Mouse (Mus musculus) kidney, embryonic 14.5 days (tissue): ENCODE results near the gene Sprr2k. TPM values are rescaled to one million over a fixed set of nuclear protein-coding genes. Genes with fewer than 3 reads are reported as not detected.

ENCODE experiments used
- ATAC-seq: fragments of 200-750 bp; cut with Nextera tagmentation; 2 replicates; pipeline ENCODE4 v1.8.0; 2017; ENCODE audit warnings: moderate number of reproducible peaks, mild to moderate bottlenecking, moderate TSS enrichment, moderate library complexity; ENCODE audit not compliant: low FRiP score, low TSS enrichment
- H3K27ac ChIP-seq: fragments of 300-500 bp; sonication (generic); 2 replicates; pipeline ENCODE4 v1.5.1; 2014; ENCODE audit warnings: low read depth, mild to moderate bottlenecking, low read length, moderate library complexity, mixed read lengths
- H3K27me3 ChIP-seq: fragments of 300-500 bp; sonication (generic); 2 replicates; pipeline ENCODE4 v1.6.1; 2014; ENCODE audit warnings: mild to moderate bottlenecking, low read length; ENCODE audit not compliant: control insufficient read depth, insufficient read depth
- H3K36me3 ChIP-seq: fragments of 300-500 bp; sonication (generic); 2 replicates; pipeline ENCODE4 v1.6.1; 2014; ENCODE audit warnings: low read length, mixed read lengths; ENCODE audit not compliant: control insufficient read depth, insufficient read depth
- H3K4me1 ChIP-seq: fragments of 300-500 bp; sonication (generic); 2 replicates; pipeline ENCODE4 v1.6.1; 2014; ENCODE audit warnings: low read length, mixed read lengths; ENCODE audit not compliant: control insufficient read depth, insufficient read depth
- H3K4me2 ChIP-seq: fragments of 300-500 bp; sonication (generic); replicated peaks from 2 replicates; pipeline ENCODE4 v1.6.1; 2014; ENCODE audit warnings: low read depth, mild to moderate bottlenecking, low read length
- H3K4me3 ChIP-seq: fragments of 300-500 bp; sonication (generic); 2 replicates; pipeline ENCODE4 v1.5.1; 2014; ENCODE audit warnings: mild to moderate bottlenecking, low read length
- H3K9ac ChIP-seq: fragments of 300-500 bp; sonication (generic); 2 replicates; pipeline ENCODE4 v1.6.1; 2014; ENCODE audit warnings: low read depth, mild to moderate bottlenecking, low read length, moderate library complexity
- H3K9me3 ChIP-seq: fragments of 300-500 bp; sonication (generic); 2 replicates; pipeline ENCODE4 v1.6.1; 2016; ENCODE audit warnings: low read length; ENCODE audit not compliant: control insufficient read depth
- WGBS: fragments of 180-500 bp; shearing (Covaris S2); extraction: QIAGEN DNeasy Blood & Tissue Kit; methylation state at CpG from one replicate; pipeline ENCODE4 v1.1.7; 2014; 5-methylcytosine and 5-hydroxymethylcytosine counted together
- polyA plus RNA-seq: library from polyadenylated mRNA; unstranded; fragments of >200 nt; fragmentation: Nextera tagmentation; extraction: Ambion mirVana; gene quantifications from 2 replicates; pipeline ENCODE4 v1.2.1, GENCODE M21; 2014

Gene Sprr2k
- not detected in 2 replicates for polyA plus RNA-seq

GRCm38 (mm10) chr3:92432282-92432681, at the start of gene Sprr2k:
Gene Sprr2k, plus strand, starts transcription at chr3:92432582.
- no peak for ATAC-seq
- no peak within 1 kb of the TSS for H3K9ac ChIP-seq
- no peaks in the 10 kb centered on the region for H3K4me1 ChIP-seq
- WGBS, result 89% methylated on average over 2 of the region's 2 CpGs
- H3K9me3 ChIP-seq, result no peaks in the 10 kb centered on the region
- no peaks in the 10 kb centered on the region for H3K36me3 ChIP-seq
- H3K27me3 ChIP-seq, result no peaks in the 10 kb centered on the region
- no peak within 1 kb of the TSS for H3K4me3 ChIP-seq
- H3K4me2 ChIP-seq, result no peak within 1 kb of the TSS
- H3K27ac ChIP-seq, result no peak within 1 kb of the TSS

DNA sequence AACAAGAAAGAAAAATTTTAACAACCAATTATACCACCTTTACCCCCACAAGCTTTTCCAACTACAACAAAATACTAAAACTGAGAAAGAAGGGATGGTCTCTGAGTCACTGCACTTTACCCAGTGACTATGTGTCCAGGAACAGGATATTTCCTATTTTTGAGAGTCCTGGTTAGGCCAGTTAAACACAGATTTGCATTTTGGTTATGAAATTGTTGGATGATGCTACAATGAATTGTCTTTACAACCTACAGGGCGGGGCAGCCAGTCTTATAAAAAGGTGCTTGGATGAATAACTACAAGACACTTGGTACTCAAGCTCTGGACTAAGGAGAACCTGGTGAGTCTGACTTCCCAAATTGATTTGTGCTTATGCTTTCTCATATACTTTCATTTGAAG, 47.0 kb upstream of the Sprr2k start, which contains the start of gene Sprr2h:
Gene Sprr2h, plus strand, starts transcription at position 301 of the 400 bp plus-strand sequence.
- no peak within 1 kb of the TSS for H3K9ac ChIP-seq
- no peaks in the 10 kb centered on the region for H3K4me1 ChIP-seq
- no peaks in the 10 kb centered on the region for H3K36me3 ChIP-seq
- no peak within 1 kb of the TSS for H3K4me3 ChIP-seq
- no peaks in the 10 kb centered on the region for H3K27me3 ChIP-seq
- WGBS, result 86% methylated on average over 1 of the region's 1 CpGs
- ATAC-seq, result no peak
- H3K4me2 ChIP-seq, result no peak within 1 kb of the TSS
- H3K9me3 ChIP-seq, result no peaks in the 10 kb centered on the region
- H3K27ac ChIP-seq, result no peak within 1 kb of the TSS

DNA sequence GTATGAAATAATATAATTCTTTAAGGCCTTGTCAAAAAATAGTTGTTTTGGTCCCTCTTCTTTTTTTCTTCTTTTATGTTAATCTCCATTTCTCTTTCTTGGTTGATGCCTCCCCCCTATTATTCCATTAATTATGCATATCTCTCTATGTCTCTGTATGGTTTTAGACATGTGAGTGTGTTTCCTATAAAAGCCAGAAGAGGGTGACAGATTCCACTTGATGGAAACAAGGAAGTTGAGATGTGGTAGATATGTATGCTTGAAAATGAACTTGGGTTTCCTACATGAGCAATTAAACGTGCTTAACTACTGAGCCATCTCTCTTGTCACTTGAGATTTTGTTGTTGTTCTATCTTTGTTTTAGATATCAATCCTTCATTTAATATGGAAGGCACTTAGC, 38.1 kb upstream of the Sprr2k start:
- Histone ChIP-seq H3K4me3 (no peak overlapping the region), H3K36me3 (no peaks in the 10 kb centered on the region), H3K9me3 (no peaks in the 10 kb centered on the region), H3K9ac (no peak overlapping the region), H3K27ac (no peak overlapping the region), H3K4me2 (no peak overlapping the region), H3K27me3 (no peaks in the 10 kb centered on the region), H3K4me1 (no peaks in the 10 kb centered on the region)
- ATAC-seq, result no peak
- WGBS, result 47% methylated on average over 1 of the region's 1 CpGs

GRCm38 (mm10) chr3:92407691-92408090, 24.7 kb upstream of the Sprr2k start, which contains the start of gene Sprr2i:
Gene Sprr2i, plus strand, starts transcription at chr3:92407991.
- Histone ChIP-seq H3K4me3 (no peak within 1 kb of the TSS), H3K36me3 (no peaks in the 10 kb centered on the region), H3K9me3 (no peaks in the 10 kb centered on the region), H3K9ac (no peak within 1 kb of the TSS), H3K27me3 (no peaks in the 10 kb centered on the region), H3K4me2 (no peak within 1 kb of the TSS), H3K27ac (no peak within 1 kb of the TSS), H3K4me1 (no peaks in the 10 kb centered on the region)
- WGBS, result 94% methylated on average over 2 of the region's 2 CpGs
- ATAC-seq, result no peak

DNA sequence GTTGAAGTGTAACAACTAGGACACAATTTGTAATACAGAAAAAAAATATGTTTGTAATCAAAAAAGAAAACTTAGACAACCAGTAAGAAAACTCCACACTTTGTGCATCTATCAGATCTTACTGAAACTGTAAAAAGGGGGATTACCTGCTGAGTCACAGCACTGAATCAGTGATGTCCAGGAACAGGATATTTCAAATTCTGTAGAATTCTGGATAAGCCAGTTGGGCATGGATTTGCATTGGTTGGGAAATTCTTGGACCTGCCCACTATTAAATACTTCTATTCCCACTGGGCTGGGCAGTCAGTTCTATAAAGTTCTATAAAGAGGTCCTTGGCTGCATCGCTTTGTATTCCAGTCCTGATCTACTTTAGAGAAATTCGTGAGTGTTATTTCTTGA, 14.6 kb upstream of the Sprr2k start, which contains the start of gene Sprr2j-ps:
Gene Sprr2j-ps, plus strand, starts transcription at position 301 of the 400 bp plus-strand sequence.
- no peak within 1 kb of the TSS for H3K9ac ChIP-seq
- ATAC-seq, result no peak
- H3K27ac ChIP-seq, result no peak within 1 kb of the TSS
- H3K4me2 ChIP-seq, result no peak within 1 kb of the TSS
- no peaks in the 10 kb centered on the region for H3K36me3 ChIP-seq
- no peaks in the 10 kb centered on the region for H3K27me3 ChIP-seq
- H3K9me3 ChIP-seq, result no peaks in the 10 kb centered on the region
- 94% methylated on average over 2 of the region's 2 CpGs for WGBS
- H3K4me1 ChIP-seq, result no peaks in the 10 kb centered on the region
- H3K4me3 ChIP-seq, result no peak within 1 kb of the TSS

DNA sequence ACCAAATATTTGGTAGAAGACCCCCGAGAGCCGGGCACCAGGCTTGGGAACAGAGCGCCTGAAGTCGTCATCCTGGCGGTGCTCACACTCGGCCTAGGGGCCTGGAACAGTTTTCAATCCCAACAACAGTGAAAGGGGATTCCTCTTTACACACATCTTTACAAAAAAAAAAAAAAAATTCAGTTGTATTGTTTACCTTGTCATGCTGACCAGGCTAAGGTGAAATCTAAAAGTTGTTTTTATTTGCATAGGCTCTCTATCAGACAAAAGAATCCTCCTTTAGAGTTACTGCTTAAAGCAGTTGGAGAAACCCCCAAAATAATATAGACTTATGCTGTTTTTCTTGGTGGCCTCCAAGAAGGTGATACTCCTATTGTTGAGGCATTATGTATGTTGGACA, 3.1 kb upstream of the Sprr2k start, which contains the start of gene Gm9774:
Gene Gm9774, minus strand, starts transcription at position 101 of the 400 bp plus-strand sequence.
- Histone ChIP-seq H3K9me3 (no peaks in the 10 kb centered on the region), H3K4me3 (no peak within 1 kb of the TSS), H3K27ac (no peak within 1 kb of the TSS), H3K4me2 (no peak within 1 kb of the TSS), H3K36me3 (no peaks in the 10 kb centered on the region), H3K9ac (no peak within 1 kb of the TSS), H3K27me3 (no peaks in the 10 kb centered on the region), H3K4me1 (no peaks in the 10 kb centered on the region)
- no peak for ATAC-seq
- WGBS, result 88% methylated on average over 6 of the region's 6 CpGs

GRCm38 (mm10) chr3:92438689-92439088, 6.3 kb downstream of the Sprr2k start, which contains the start of gene Sprr1b:
Gene Sprr1b, minus strand, starts transcription at chr3:92438789.
- Histone ChIP-seq H3K4me1 (no peaks in the 10 kb centered on the region), H3K4me3 (no peak within 1 kb of the TSS), H3K27me3 (no peaks in the 10 kb centered on the region), H3K9ac (no peak within 1 kb of the TSS), H3K27ac (no peak within 1 kb of the TSS), H3K9me3 (no peaks in the 10 kb centered on the region), H3K4me2 (no peak within 1 kb of the TSS), H3K36me3 (no peaks in the 10 kb centered on the region)
- WGBS, result 94% methylated on average over 3 of the region's 3 CpGs
- ATAC-seq, result no peak

GRCm38 (mm10) chr3:92440177-92440576, 7.8 kb downstream of the Sprr2k start:
- Histone ChIP-seq H3K27me3 (no peaks in the 10 kb centered on the region), H3K4me2 (no peak overlapping the region), H3K4me1 (no peaks in the 10 kb centered on the region), H3K9ac (no peak overlapping the region), H3K4me3 (no peak overlapping the region), H3K27ac (no peak overlapping the region), H3K9me3 (no peaks in the 10 kb centered on the region), H3K36me3 (no peaks in the 10 kb centered on the region)
- WGBS, result 91% methylated on average over 3 of the region's 3 CpGs
- no peak for ATAC-seq

- no peak overlapping the region for H3K4me3 ChIP-seq
- H3K27ac ChIP-seq, result no peak overlapping the region
- ATAC-seq, result no peak
- no peak overlapping the region for H3K9ac ChIP-seq
- no peaks in the 10 kb centered on the region for H3K9me3 ChIP-seq
- 91% methylated on average over 5 of the region's 5 CpGs for WGBS
- no peaks in the 10 kb centered on the region for H3K36me3 ChIP-seq
- H3K4me2 ChIP-seq, result no peak overlapping the region
- H3K4me1 ChIP-seq, result no peaks in the 10 kb centered on the region
- H3K27me3 ChIP-seq, result no peaks in the 10 kb centered on the region
Measured at GRCm38 (mm10) chr3:92455151-92455550, 22.8 kb downstream of the Sprr2k start.
